Mouse (Mus musculus): ENCODE results near the gene Tgm1. TPM values are rescaled to one million over a fixed set of nuclear protein-coding genes. Genes with fewer than 3 reads are reported as not detected.
"Not testable (repeated sequence)": the region's sequence is repeated elsewhere in the genome, so short reads cannot be mapped to it uniquely, and the experiment has no call there.

Gene Tgm1
- 1.1 and 1.5 TPM in 2 replicates for polyA plus RNA-seq (2014; fragmentation: Nextera tagmentation; extraction: Ambion mirVana)

GRCm38 (mm10) chr14:55713729-55714122, at the start of gene Tgm1:
Gene Tgm1 (minus strand): TSS chr14:55713926.
- peaks cover 3% of the 10 kb centered on the region; the same call in 1 of the 2 replicates for H3K36me3 ChIP-seq (replicated peaks; ENCODE audit: control insufficient read depth, insufficient read depth, low read depth, low read length)
- H3K27me3 ChIP-seq (ENCODE audit: control insufficient read depth, insufficient read depth, low read length), result peaks cover 4% of the 10 kb centered on the region
- peak within 1 kb of the TSS; percentile 22; the same call in 1 of the 2 replicates for H3K4me2 ChIP-seq (ENCODE audit: low read depth, low read length)
- H3K4me1 ChIP-seq (ENCODE audit: control insufficient read depth, insufficient read depth, low read length), result no peaks in the 10 kb centered on the region
- H3K4me3 ChIP-seq (ENCODE audit: low read depth, low read length), result no peak within 1 kb of the TSS
- ATAC-seq (replicated peaks; ENCODE audit: insufficient number of reproducible peaks, low FRiP score, low TSS enrichment, low read depth) (no peak), DNase-seq (ENCODE audit: low spot score) (no peak)
- no peak within 1 kb of the TSS for H3K27ac ChIP-seq (replicated peaks; ENCODE audit: low read depth, low read length)
- WGBS, result 20% methylated on average over 4 of the region's 4 CpGs
- no peak within 1 kb of the TSS for H3K9ac ChIP-seq (replicated peaks; ENCODE audit: low read length)
- no peaks in the 10 kb centered on the region for H3K9me3 ChIP-seq (replicated peaks; ENCODE audit: control insufficient read depth, low read length)

GRCm38 (mm10) chr14:55763166-55763565, 49.4 kb upstream of the Tgm1 start:
- Histone ChIP-seq H3K9me3 (replicated peaks; ENCODE audit: control insufficient read depth, low read length) (no peaks in the 10 kb centered on the region), H3K4me1 (ENCODE audit: control insufficient read depth, insufficient read depth, low read length) (peaks cover 6% of the 10 kb centered on the region), H3K36me3 (replicated peaks; ENCODE audit: control insufficient read depth, insufficient read depth, low read depth, low read length) (no peaks in the 10 kb centered on the region), H3K4me3 (ENCODE audit: low read depth, low read length) (no peak overlapping the region), H3K4me2 (ENCODE audit: low read depth, low read length) (no peak overlapping the region), H3K27me3 (ENCODE audit: control insufficient read depth, insufficient read depth, low read length) (peaks cover 27% of the 10 kb centered on the region), H3K9ac (replicated peaks; ENCODE audit: low read length) (no peak overlapping the region), H3K27ac (replicated peaks; ENCODE audit: low read depth, low read length) (no peak overlapping the region)
- 62% methylated on average over 7 of the region's 7 CpGs for WGBS
- DNase-seq (ENCODE audit: low spot score), result no peak
- no peak for ATAC-seq (replicated peaks; ENCODE audit: insufficient number of reproducible peaks, low FRiP score, low TSS enrichment, low read depth)

GRCm38 (mm10) chr14:55762001-55762821, 48.5 kb upstream of the Tgm1 start:
- peak; percentile 57 for ATAC-seq (replicated peaks; ENCODE audit: insufficient number of reproducible peaks, low FRiP score, low TSS enrichment, low read depth)
- WGBS, result under 1% methylated on average over 77 of the region's 77 CpGs
- Histone ChIP-seq H3K4me3 (ENCODE audit: low read depth, low read length) (peak overlapping the region; percentile 53), H3K4me1 (ENCODE audit: control insufficient read depth, insufficient read depth, low read length) (peaks cover 6% of the 10 kb centered on the region), H3K9me3 (replicated peaks; ENCODE audit: control insufficient read depth, low read length) (no peaks in the 10 kb centered on the region), H3K27ac (replicated peaks; ENCODE audit: low read depth, low read length) (no peak overlapping the region), H3K4me2 (ENCODE audit: low read depth, low read length) (peak overlapping the region; percentile 97), H3K9ac (replicated peaks; ENCODE audit: low read length) (peak overlapping the region; percentile 67), H3K27me3 (ENCODE audit: control insufficient read depth, insufficient read depth, low read length) (peaks cover 22% of the 10 kb centered on the region), H3K36me3 (replicated peaks; ENCODE audit: control insufficient read depth, insufficient read depth, low read depth, low read length) (no peaks in the 10 kb centered on the region)
- DNase-seq (ENCODE audit: low spot score), result peak; percentile 76

GRCm38 (mm10) chr14:55761163-55761562, 47.4 kb upstream of the Tgm1 start, which contains the start of gene Ltb4r2:
Gene Ltb4r2 (plus strand): TSS chr14:55761428.
- Histone ChIP-seq H3K9me3 (replicated peaks; ENCODE audit: control insufficient read depth, low read length) (no peaks in the 10 kb centered on the region), H3K4me1 (ENCODE audit: control insufficient read depth, insufficient read depth, low read length) (peaks cover 6% of the 10 kb centered on the region), H3K9ac (replicated peaks; ENCODE audit: low read length) (peak within 1 kb of the TSS; percentile 67), H3K4me3 (ENCODE audit: low read depth, low read length) (peak within 1 kb of the TSS; percentile 53), H3K27me3 (ENCODE audit: control insufficient read depth, insufficient read depth, low read length) (peaks cover 15% of the 10 kb centered on the region), H3K36me3 (replicated peaks; ENCODE audit: control insufficient read depth, insufficient read depth, low read depth, low read length) (no peaks in the 10 kb centered on the region), H3K4me2 (ENCODE audit: low read depth, low read length) (peak within 1 kb of the TSS; percentile 97), H3K27ac (replicated peaks; ENCODE audit: low read depth, low read length) (no peak within 1 kb of the TSS)
- DNase-seq (ENCODE audit: low spot score) (no peak), ATAC-seq (replicated peaks; ENCODE audit: insufficient number of reproducible peaks, low FRiP score, low TSS enrichment, low read depth) (no peak)
- WGBS, result 69% methylated on average over 6 of the region's 6 CpGs

GRCm38 (mm10) chr14:55760156-55760555, 46.4 kb upstream of the Tgm1 start:
- WGBS, result 0% methylated on average over 6 of the region's 6 CpGs
- ATAC-seq (replicated peaks; ENCODE audit: insufficient number of reproducible peaks, low FRiP score, low TSS enrichment, low read depth); H3K9ac ChIP-seq (replicated peaks; ENCODE audit: low read length): not testable (repeated sequence)

GRCm38 (mm10) chr14:55758363-55758784, 44.6 kb upstream of the Tgm1 start, which contains the start of gene Cideb:
Gene Cideb (minus strand): TSS chr14:55758458.
- H3K4me1 ChIP-seq (ENCODE audit: control insufficient read depth, insufficient read depth, low read length), result peaks cover 6% of the 10 kb centered on the region
- 13% methylated on average over 8 of the region's 8 CpGs for WGBS
- ATAC-seq (replicated peaks; ENCODE audit: insufficient number of reproducible peaks, low FRiP score, low TSS enrichment, low read depth) (no peak), DNase-seq (ENCODE audit: low spot score) (peak; percentile 81)
- no peak within 1 kb of the TSS for H3K9ac ChIP-seq (replicated peaks; ENCODE audit: low read length)
- H3K9me3 ChIP-seq (replicated peaks; ENCODE audit: control insufficient read depth, low read length), result no peaks in the 10 kb centered on the region
- no peak within 1 kb of the TSS for H3K4me2 ChIP-seq (ENCODE audit: low read depth, low read length)
- peaks cover 10% of the 10 kb centered on the region for H3K36me3 ChIP-seq (replicated peaks; ENCODE audit: control insufficient read depth, insufficient read depth, low read depth, low read length)
- H3K4me3 ChIP-seq (ENCODE audit: low read depth, low read length), result no peak within 1 kb of the TSS
- H3K27ac ChIP-seq (replicated peaks; ENCODE audit: low read depth, low read length), result no peak within 1 kb of the TSS
- H3K27me3 ChIP-seq (ENCODE audit: control insufficient read depth, insufficient read depth, low read length), result peaks cover 15% of the 10 kb centered on the region

More at GRCm38 (mm10) chr14:55760156-55760555, 46.4 kb upstream of the Tgm1 start:
- not testable (repeated sequence) for H3K4me2 ChIP-seq (ENCODE audit: low read depth, low read length); H3K4me1 ChIP-seq (ENCODE audit: control insufficient read depth, insufficient read depth, low read length); H3K4me3 ChIP-seq (ENCODE audit: low read depth, low read length); H3K27ac ChIP-seq (replicated peaks; ENCODE audit: low read depth, low read length); H3K9me3 ChIP-seq (replicated peaks; ENCODE audit: control insufficient read depth, low read length); H3K36me3 ChIP-seq (replicated peaks; ENCODE audit: control insufficient read depth, insufficient read depth, low read depth, low read length)
- H3K27me3 ChIP-seq (ENCODE audit: control insufficient read depth, insufficient read depth, low read length), result peaks cover 15% of the 10 kb centered on the region
- peak; percentile 91 for DNase-seq (ENCODE audit: low spot score)

GRCm38 (mm10) chr14:55757566-55757965, 43.8 kb upstream of the Tgm1 start:
- ATAC-seq (replicated peaks; ENCODE audit: insufficient number of reproducible peaks, low FRiP score, low TSS enrichment, low read depth) (no peak), DNase-seq (ENCODE audit: low spot score) (no peak)
- peaks cover 15% of the 10 kb centered on the region for H3K27me3 ChIP-seq (ENCODE audit: control insufficient read depth, insufficient read depth, low read length)
- no peaks in the 10 kb centered on the region for H3K9me3 ChIP-seq (replicated peaks; ENCODE audit: control insufficient read depth, low read length)
- H3K4me2 ChIP-seq (ENCODE audit: low read depth, low read length), result no peak overlapping the region
- H3K27ac ChIP-seq (replicated peaks; ENCODE audit: low read depth, low read length), result no peak overlapping the region
- peaks cover 16% of the 10 kb centered on the region for H3K36me3 ChIP-seq (replicated peaks; ENCODE audit: control insufficient read depth, insufficient read depth, low read depth, low read length)
- H3K9ac ChIP-seq (replicated peaks; ENCODE audit: low read length), result no peak overlapping the region
- no peak overlapping the region for H3K4me3 ChIP-seq (ENCODE audit: low read depth, low read length)
- peaks cover 6% of the 10 kb centered on the region for H3K4me1 ChIP-seq (ENCODE audit: control insufficient read depth, insufficient read depth, low read length)
- 87% methylated on average over 6 of the region's 6 CpGs for whole genome bisulfite sequencing

Measured in embryonic facial prominence, embryonic 11.5 days (tissue).